Mouse (Mus musculus) hindbrain, postnatal 0 days (tissue): ENCODE data around the gene Col28a1. TPM values are rescaled to one million over a fixed set of nuclear protein-coding genes. Genes with fewer than 3 reads are reported as not detected.
A peak's percentile ranks its signal among the peaks of the same experiment; 100 is the strongest.

Source experiments
- ATAC-seq: fragments of 200-750 bp; cut with Nextera tagmentation; 2 replicates; pipeline ENCODE4 v1.8.0; 2017; ENCODE audit warnings: mild to moderate bottlenecking, moderate TSS enrichment, moderate library complexity
- DNase-seq: peaks from one replicate; pipeline ENCODE4 v3.0.0-alpha.2; 2015; ENCODE audit warnings: low spot score
- H3K27ac ChIP-seq: fragments of 300-500 bp; sonication (generic); 2 replicates; pipeline ENCODE4 v1.5.1; 2014; ENCODE audit warnings: mild to moderate bottlenecking
- H3K27me3 ChIP-seq: fragments of 300-500 bp; sonication (generic); 2 replicates; pipeline ENCODE4 v1.6.1; 2014; ENCODE audit warnings: low read length, mixed read lengths; ENCODE audit not compliant: insufficient read depth
- H3K36me3 ChIP-seq: fragments of 300-500 bp; sonication (generic); 2 replicates; pipeline ENCODE4 v1.6.1; 2014; ENCODE audit warnings: low read length, mixed read lengths; ENCODE audit not compliant: insufficient read depth
- H3K4me1 ChIP-seq: fragments of 300-500 bp; sonication (generic); 2 replicates; pipeline ENCODE4 v1.6.1; 2014; ENCODE audit warnings: antibody characterized with exemption, low read length, mixed read lengths; ENCODE audit not compliant: insufficient read depth
- H3K4me2 ChIP-seq: fragments of 300-500 bp; sonication (generic); 2 replicates; pipeline ENCODE4 v1.6.1; 2014; ENCODE audit warnings: low read depth, mild to moderate bottlenecking, low read length, moderate library complexity, mixed read lengths
- H3K4me3 ChIP-seq: fragments of 300-500 bp; sonication (generic); 2 replicates; pipeline ENCODE4 v1.5.1; 2014; ENCODE audit warnings: low read length
- H3K9ac ChIP-seq: fragments of 300-500 bp; sonication (generic); replicated peaks from 2 replicates; pipeline ENCODE4 v1.6.1; 2014; ENCODE audit warnings: mild to moderate bottlenecking, low read length, moderate library complexity, mixed read lengths
- H3K9me3 ChIP-seq: fragments of 300-500 bp; sonication (generic); 2 replicates; pipeline ENCODE4 v1.6.1; 2016; ENCODE audit warnings: low read length, mixed read lengths
- CTCF ChIP-seq: IDR thresholded peaks from 2 replicates; pipeline ENCODE4 v1.5.1; 2016; ENCODE audit warnings: antibody characterized with exemption, control low read depth, low read depth
- WGBS: fragments of 180-500 bp; shearing (Covaris S2); extraction: QIAGEN DNeasy Blood & Tissue Kit; methylation state at CpG from one replicate; pipeline ENCODE4 v1.1.7; 2014; 5-methylcytosine and 5-hydroxymethylcytosine counted together
- polyA plus RNA-seq: library from polyadenylated mRNA; unstranded; fragments of >200 nt; fragmentation: Nextera tagmentation; extraction: Ambion mirVana; gene quantifications from 2 replicates; pipeline ENCODE4 v1.2.1, GENCODE M21; 2015
- total RNA-seq: library from RNA; depleted of rRNA; stranded (reverse); fragments of >200 nt; gene quantifications from 2 replicates; pipeline ENCODE4 v1.2.3, GENCODE M21; 2014; rRNA removed

Col28a1 gene
- total and polyA plus RNA-seq, 2 experiments from 2014 or later, result 0.94 to 1.4 TPM

DNA sequence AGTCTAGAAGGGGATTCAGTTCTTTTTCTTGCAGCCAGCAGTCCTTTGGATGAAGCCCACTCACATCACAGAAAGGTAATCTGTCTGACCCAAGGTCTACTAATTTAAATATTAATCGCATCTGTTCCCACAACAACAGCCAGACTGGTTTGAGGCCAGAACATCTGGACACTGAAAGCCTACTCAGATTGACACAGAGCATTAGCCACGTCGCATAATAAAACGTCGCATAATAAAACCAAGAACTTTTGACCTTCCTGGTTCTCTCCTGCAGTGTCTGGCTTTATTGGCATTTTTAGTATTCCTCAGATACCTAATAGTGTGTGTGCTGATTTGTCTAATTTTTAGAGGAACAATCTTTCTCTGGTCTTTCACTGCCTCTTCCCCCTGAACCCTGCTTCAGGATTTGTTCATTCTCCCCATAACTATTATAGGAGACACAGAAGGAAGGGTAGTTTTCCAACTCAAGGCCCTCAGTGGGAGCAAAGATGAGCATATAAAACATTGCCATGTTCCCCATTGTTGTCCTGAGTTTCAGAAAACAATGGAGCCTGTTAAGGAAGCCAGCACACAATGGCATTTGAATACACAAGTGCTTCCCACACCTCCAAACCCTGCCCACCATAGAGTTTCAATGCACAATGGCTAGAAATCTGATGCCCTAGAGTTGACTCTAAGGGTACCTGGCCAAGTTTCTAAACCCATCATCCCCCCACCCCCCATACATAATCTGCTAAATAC, 221.2 kb downstream of the Col28a1 start:
- no peak for TF ChIP-seq CTCF
- no peak for DNase-seq
- H3K36me3 ChIP-seq, result no peaks in the 10 kb centered on the region
- no peaks in the 10 kb centered on the region for H3K27me3 ChIP-seq
- no peaks in the 10 kb centered on the region for H3K9me3 ChIP-seq
- H3K9ac ChIP-seq, result no peak overlapping the region
- no peak overlapping the region for H3K4me2 ChIP-seq
- H3K4me1 ChIP-seq, result no peaks in the 10 kb centered on the region
- WGBS, result 42% methylated on average over 5 of the region's 5 CpGs
- no peak for ATAC-seq
- H3K4me3 ChIP-seq, result no peak overlapping the region
- H3K27ac ChIP-seq, result no peak overlapping the region

DNA sequence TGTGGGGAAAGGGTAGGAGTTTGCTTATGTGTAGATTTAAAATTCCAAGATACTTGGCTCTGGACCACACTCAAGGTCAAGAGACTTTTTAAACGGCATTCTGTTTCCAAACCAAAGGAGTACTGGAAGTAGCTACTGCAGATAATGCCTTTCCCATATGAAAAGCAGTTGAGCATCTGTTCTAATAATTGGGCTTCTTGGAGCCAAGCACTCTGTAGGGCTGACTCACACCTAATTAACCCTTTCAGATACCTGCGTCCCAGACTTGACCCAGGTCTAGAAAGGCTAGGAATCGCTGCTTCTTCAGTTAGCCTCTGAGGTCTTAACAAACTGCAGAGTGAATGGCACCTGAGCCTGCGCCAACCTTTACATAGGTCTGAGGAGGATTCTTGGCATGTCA, 223.0 kb downstream of the Col28a1 start:
- no peak overlapping the region for H3K4me2 ChIP-seq
- ATAC-seq (no peak), DNase-seq (no peak)
- no peaks in the 10 kb centered on the region for H3K27me3 ChIP-seq
- no peaks in the 10 kb centered on the region for H3K9me3 ChIP-seq
- H3K36me3 ChIP-seq, result no peaks in the 10 kb centered on the region
- no peak overlapping the region for H3K27ac ChIP-seq
- no peak for TF ChIP-seq CTCF
- 85% methylated on average over 4 of the region's 4 CpGs for WGBS
- H3K9ac ChIP-seq, result no peak overlapping the region
- H3K4me1 ChIP-seq, result no peaks in the 10 kb centered on the region
- H3K4me3 ChIP-seq, result no peak overlapping the region

DNA sequence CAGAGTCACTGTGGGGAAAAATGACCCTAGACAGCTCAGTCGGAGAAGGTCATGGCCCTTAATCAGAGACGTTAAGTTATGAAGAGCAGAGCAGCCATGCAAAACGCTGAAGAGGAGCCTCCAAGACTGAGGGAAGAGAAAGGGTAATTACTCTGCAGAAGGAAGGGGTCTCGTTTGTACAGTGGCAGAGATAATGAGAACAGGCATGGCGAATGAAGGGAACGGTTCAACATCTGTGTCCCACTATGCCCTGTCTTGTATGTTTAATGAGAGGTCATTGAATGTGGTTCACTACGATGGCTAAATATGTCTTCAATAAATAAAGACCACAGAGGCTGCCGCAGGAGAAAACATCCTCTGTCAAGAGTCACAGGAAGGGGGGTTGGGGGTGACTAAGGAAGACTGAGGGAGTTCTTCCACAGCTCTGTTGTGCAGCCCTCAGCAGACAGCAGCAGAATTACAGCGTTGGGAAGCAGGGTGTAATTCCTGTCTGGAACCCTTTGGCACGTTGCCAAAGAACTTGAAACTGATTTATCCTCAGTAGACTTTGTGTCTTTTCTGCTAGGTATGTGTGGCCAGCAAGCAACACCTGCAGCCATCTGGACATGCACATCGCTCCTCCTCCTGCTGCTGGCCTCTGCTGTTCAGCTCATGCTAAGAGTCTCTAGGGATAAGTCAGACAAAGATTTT, 226.4 kb downstream of the Col28a1 start:
- Histone ChIP-seq H3K4me3 (no peak overlapping the region), H3K27me3 (no peaks in the 10 kb centered on the region), H3K4me2 (no peak overlapping the region), H3K9ac (no peak overlapping the region), H3K27ac (no peak overlapping the region), H3K4me1 (no peaks in the 10 kb centered on the region), H3K9me3 (no peaks in the 10 kb centered on the region), H3K36me3 (no peaks in the 10 kb centered on the region)
- 42% methylated on average over 11 of the region's 11 CpGs for WGBS
- DNase-seq (peak; percentile 60), ATAC-seq (peak; percentile 38; the same call in 1 of the 2 replicates)
- no peak for TF ChIP-seq CTCF

DNA sequence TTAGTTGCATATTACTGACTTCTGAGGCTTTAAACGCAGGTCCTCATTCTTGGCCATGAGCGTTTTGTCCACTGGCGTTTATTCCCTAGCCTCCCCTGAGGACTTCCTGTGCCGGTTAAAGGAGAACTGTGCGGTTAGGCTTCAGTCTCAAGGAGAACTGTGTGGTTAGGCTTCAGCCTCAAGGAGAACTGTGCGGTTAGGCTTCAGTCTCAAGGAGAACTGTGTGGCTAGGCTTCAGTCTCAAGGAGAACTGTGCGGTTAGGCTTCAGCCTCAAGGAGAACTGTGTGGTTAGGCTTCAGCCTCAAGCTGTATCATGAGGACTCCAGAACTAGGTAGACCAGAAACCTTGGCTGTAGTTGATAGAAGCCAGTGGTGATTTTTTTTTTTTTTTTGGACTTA, 229.7 kb downstream of the Col28a1 start:
- Histone ChIP-seq H3K9me3 (no peaks in the 10 kb centered on the region), H3K9ac (no peak overlapping the region), H3K4me3 (no peak overlapping the region), H3K27me3 (no peaks in the 10 kb centered on the region), H3K4me2 (no peak overlapping the region), H3K4me1 (no peaks in the 10 kb centered on the region), H3K36me3 (no peaks in the 10 kb centered on the region), H3K27ac (no peak overlapping the region)
- ATAC-seq (no peak), DNase-seq (no peak)
- 89% methylated on average over 7 of the region's 7 CpGs for WGBS
- no peak for TF ChIP-seq CTCF

DNA sequence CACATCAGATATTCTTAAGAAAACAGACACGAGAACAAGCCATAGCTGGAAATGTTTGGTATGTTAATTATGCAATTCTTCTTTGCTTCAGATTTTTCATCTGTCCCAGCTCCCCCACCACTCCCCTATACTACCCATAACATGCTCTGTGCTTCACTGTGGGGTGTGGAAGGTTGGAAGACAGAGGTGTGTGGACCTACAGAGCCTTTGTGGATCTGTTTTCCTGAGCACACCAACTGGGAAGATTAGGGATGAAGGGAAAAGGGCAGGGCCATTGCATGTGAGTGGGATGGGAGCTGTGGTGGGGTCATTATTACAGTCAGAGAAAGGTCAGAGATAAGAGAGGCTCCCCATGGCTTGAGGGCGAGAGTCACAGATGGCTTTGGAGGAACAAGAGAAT, 240.2 kb downstream of the Col28a1 start:
- Histone ChIP-seq H3K9ac (no peak overlapping the region), H3K36me3 (no peaks in the 10 kb centered on the region), H3K27ac (no peak overlapping the region), H3K4me3 (no peak overlapping the region), H3K9me3 (no peaks in the 10 kb centered on the region), H3K27me3 (no peaks in the 10 kb centered on the region), H3K4me2 (no peak overlapping the region), H3K4me1 (no peaks in the 10 kb centered on the region)
- ATAC-seq (no peak), DNase-seq (no peak)
- WGBS, result 47% methylated on average over 2 of the region's 2 CpGs
- TF ChIP-seq CTCF, result no peak

DNA sequence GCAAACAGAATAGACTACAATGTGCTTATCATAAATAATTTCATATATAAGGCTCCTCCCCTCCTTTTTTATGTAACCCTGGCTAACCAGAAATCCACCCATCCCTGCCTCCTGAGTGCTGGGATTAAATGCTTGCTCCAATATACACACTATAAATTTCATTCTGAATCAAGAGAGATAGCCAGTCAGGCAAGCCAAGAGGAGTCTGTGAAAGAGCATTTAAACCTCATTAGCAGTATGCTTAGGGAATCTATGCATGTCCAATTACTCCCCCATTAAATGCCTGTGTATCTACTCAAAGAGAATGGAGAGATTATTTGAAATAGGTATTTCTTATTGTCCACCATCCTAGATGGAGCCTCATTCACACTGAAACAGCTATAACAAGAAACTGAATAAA, 240.6 kb downstream of the Col28a1 start:
- ATAC-seq, result no peak
- H3K9me3 ChIP-seq, result no peaks in the 10 kb centered on the region
- no peaks in the 10 kb centered on the region for H3K4me1 ChIP-seq
- H3K9ac ChIP-seq, result no peak overlapping the region
- H3K36me3 ChIP-seq, result no peaks in the 10 kb centered on the region
- no peak overlapping the region for H3K4me3 ChIP-seq
- no peak for TF ChIP-seq CTCF
- H3K27me3 ChIP-seq, result no peaks in the 10 kb centered on the region
- no peak overlapping the region for H3K27ac ChIP-seq
- H3K4me2 ChIP-seq, result no peak overlapping the region
- DNase-seq, result no peak

Other genes with a start within 250 kb of the Col28a1 start
- gene Mios, start 16.6 kb upstream of the Col28a1 start, total RNA-seq, result 18.9 and 20.8 TPM in 2 replicates
- 21.3 and 21.4 TPM in 2 replicates for gene Mios, start 16.6 kb upstream of the Col28a1 start, polyA plus RNA-seq
- 10.1 and 23.8 TPM in 2 replicates for gene Rpa3, start 66.6 kb upstream of the Col28a1 start, total RNA-seq
- gene Rpa3, start 66.6 kb upstream of the Col28a1 start, polyA plus RNA-seq, result 38.6 and 48.9 TPM in 2 replicates
- gene Umad1, start 66.7 kb upstream of the Col28a1 start, total RNA-seq, result 16.9 and 24.2 TPM in 2 replicates
- gene Umad1, start 66.7 kb upstream of the Col28a1 start, polyA plus RNA-seq, result 56.6 and 57.8 TPM in 2 replicates
- 1.8 and 6.6 TPM in 2 replicates for gene Gm45062, start 66.8 kb upstream of the Col28a1 start, total RNA-seq
- gene Gm45062, start 66.8 kb upstream of the Col28a1 start, polyA plus RNA-seq, result 4.7 and 4.9 TPM in 2 replicates